Mouse (Mus musculus) heart, embryonic 16.5 days (tissue): ENCODE measurements around the gene Hsd17b1. TPM values are rescaled to one million over a fixed set of nuclear protein-coding genes. Genes with fewer than 3 reads are reported as not detected.

ENCODE experiments used
- ATAC-seq: fragments of 200-750 bp; cut with Nextera tagmentation; replicated peaks from 2 replicates; pipeline ENCODE4 v1.8.0; 2017; ENCODE audit warnings: moderate number of reproducible peaks; ENCODE audit not compliant: insufficient read depth, low FRiP score; ENCODE audit errors: extremely low read depth
- H3K27ac ChIP-seq: fragments of 300-500 bp; sonication (generic); 2 replicates; pipeline ENCODE4 v1.5.1; 2014; ENCODE audit warnings: mild to moderate bottlenecking, low read length, control low read depth, moderate library complexity
- H3K27me3 ChIP-seq: fragments of 300-500 bp; sonication (generic); 2 replicates; pipeline ENCODE4 v1.6.1; 2014; ENCODE audit warnings: low read length, mixed read lengths; ENCODE audit not compliant: control insufficient read depth, insufficient read depth
- H3K36me3 ChIP-seq: fragments of 300-500 bp; sonication (generic); 2 replicates; pipeline ENCODE4 v1.6.1; 2014; ENCODE audit not compliant: control insufficient read depth, insufficient read depth
- H3K4me1 ChIP-seq: fragments of 300-500 bp; sonication (generic); 2 replicates; pipeline ENCODE4 v1.6.1; 2014; ENCODE audit warnings: low read length, mixed read lengths; ENCODE audit not compliant: control insufficient read depth, insufficient read depth
- H3K4me2 ChIP-seq: fragments of 300-500 bp; sonication (generic); 2 replicates; pipeline ENCODE4 v1.6.1; 2014; ENCODE audit warnings: low read depth, mild to moderate bottlenecking, control low read depth, low read length
- H3K4me3 ChIP-seq: fragments of 300-500 bp; sonication (generic); 2 replicates; pipeline ENCODE4 v1.5.1; 2014; ENCODE audit warnings: mild to moderate bottlenecking, control low read depth, low read length
- H3K9ac ChIP-seq: fragments of 300-500 bp; sonication (generic); 2 replicates; pipeline ENCODE4 v1.6.1; 2014; ENCODE audit warnings: low read length, control low read depth
- H3K9me3 ChIP-seq: fragments of 300-500 bp; sonication (generic); replicated peaks from 2 replicates; pipeline ENCODE4 v1.6.1; 2016; ENCODE audit warnings: low read length; ENCODE audit not compliant: control insufficient read depth
- WGBS: fragments of 180-500 bp; shearing (Covaris S2); extraction: QIAGEN DNeasy Blood & Tissue Kit; methylation state at CpG from one replicate; pipeline ENCODE4 v1.1.7; 2014; 5-methylcytosine and 5-hydroxymethylcytosine counted together
- polyA plus RNA-seq: library from polyadenylated mRNA; unstranded; fragments of >200 nt; fragmentation: Nextera tagmentation; extraction: Ambion mirVana; gene quantifications from 2 replicates; pipeline ENCODE4 v1.2.1, GENCODE M21; 2015

Gene Hsd17b1
- polyA plus RNA-seq, 1 experiment from 2014 or later: 0.28 TPM

DNA sequence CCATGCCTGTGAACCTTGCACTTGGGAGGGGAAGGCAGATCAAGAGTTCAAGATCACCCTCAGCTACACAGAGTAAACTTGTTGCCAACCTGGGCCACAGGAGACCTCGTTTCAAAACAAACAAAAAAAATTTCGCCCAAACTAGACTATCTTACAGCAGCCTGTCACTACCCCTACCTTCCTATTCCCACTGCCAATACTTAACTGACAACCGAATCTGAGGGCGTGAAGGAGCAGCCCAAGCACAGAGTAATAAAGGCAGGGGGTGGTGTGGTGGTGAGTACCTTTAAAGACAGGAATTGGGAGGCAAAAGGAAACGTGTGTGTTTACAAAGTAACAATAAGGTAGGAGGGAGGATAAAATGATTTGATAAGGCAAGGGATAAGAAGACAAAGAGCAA, 32.5 kb downstream of the Hsd17b1 start:
- H3K4me1 ChIP-seq: peaks cover 3% of the 10 kb centered on the region; the same call in 1 of the 2 replicates
- no peak overlapping the region for H3K4me3 ChIP-seq
- H3K27me3 ChIP-seq: no peaks in the 10 kb centered on the region
- H3K9me3 ChIP-seq: no peaks in the 10 kb centered on the region
- ATAC-seq: no peak
- H3K36me3 ChIP-seq: no peaks in the 10 kb centered on the region
- no peak overlapping the region for H3K27ac ChIP-seq
- H3K9ac ChIP-seq: no peak overlapping the region
- WGBS: 50% methylated on average over 5 of the region's 5 CpGs
- H3K4me2 ChIP-seq: no peak overlapping the region

DNA sequence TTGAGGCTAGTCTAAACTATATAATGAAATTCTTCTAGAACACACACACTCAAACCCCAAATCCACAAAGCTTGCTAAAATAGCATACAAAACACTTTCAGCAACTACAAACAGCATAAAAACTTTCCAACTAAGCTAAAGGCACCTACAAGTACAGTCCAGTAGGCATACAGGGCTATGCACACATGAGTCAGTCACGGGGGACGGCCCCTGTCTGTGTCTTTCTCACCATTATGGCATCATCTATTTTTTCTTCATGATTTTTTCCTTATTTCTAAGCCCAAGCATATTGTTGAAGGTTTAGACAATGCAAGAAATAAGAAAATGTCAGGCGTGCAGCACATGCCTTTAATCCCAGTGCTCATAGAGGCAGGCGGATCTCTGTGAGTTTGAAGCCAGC, 33.0 kb downstream of the Hsd17b1 start:
- WGBS: 88% methylated on average over 4 of the region's 4 CpGs
- peaks cover 4% of the 10 kb centered on the region; the same call in 1 of the 2 replicates for H3K4me1 ChIP-seq
- H3K4me3 ChIP-seq: no peak overlapping the region
- no peaks in the 10 kb centered on the region for H3K9me3 ChIP-seq
- no peak for ATAC-seq
- H3K27ac ChIP-seq: no peak overlapping the region
- H3K9ac ChIP-seq: no peak overlapping the region
- no peaks in the 10 kb centered on the region for H3K27me3 ChIP-seq
- H3K4me2 ChIP-seq: no peak overlapping the region
- H3K36me3 ChIP-seq: no peaks in the 10 kb centered on the region

DNA sequence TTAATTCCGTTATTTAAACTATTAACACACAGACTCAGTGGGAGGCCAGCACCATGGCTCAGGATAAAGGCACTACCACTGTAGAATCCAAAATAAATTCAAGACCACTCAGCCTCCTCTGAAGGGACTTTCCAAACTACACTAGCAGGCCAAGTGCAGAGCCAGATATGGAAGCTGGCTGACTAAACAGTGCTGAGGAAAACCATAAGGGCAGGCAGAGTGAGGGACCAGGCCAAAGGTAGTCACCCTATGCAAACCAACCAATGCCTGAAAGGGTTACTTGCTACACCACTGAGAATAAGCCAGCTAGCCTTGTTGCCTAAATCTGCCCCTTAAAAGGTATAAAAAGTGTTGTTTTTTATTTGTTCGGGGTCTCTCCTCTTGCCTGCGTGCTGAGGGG, 34.0 kb downstream of the Hsd17b1 start:
- Histone ChIP-seq H3K4me3 (no peak overlapping the region), H3K27ac (no peak overlapping the region)
- WGBS: 89% methylated on average over 3 of the region's 3 CpGs

DNA sequence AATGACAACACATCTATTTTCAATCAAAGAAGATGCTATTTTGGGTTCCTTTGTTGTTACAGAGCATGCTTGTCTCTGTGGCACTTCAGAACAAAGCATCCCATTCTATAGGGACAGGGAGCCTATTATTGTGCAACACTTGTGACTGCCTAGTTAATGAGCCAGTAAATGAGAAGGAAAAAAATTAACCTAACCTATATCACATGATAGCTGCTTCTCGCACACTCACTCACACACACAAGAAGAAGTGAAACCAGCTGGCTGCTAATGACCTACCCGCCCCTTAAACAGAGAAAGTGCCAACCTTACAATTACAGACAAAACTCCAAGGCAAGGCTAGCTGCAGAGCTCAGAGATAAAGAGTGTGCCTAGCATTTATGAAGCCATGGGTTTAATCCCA, 37.4 kb downstream of the Hsd17b1 start:
- Histone ChIP-seq H3K9me3 (no peaks in the 10 kb centered on the region), H3K4me3 (no peak overlapping the region), H3K4me1 (peaks cover 17% of the 10 kb centered on the region), H3K27me3 (no peaks in the 10 kb centered on the region), H3K4me2 (no peak overlapping the region), H3K36me3 (no peaks in the 10 kb centered on the region), H3K9ac (0 out of 2 replicates have a peak overlapping the region, but pooled peaks have one; percentile 5), H3K27ac (no peak overlapping the region)
- 81% methylated on average over 2 of the region's 2 CpGs for WGBS
- no peak for ATAC-seq

More for the DNA sequence above, 34.0 kb downstream of the Hsd17b1 start:
- H3K9me3 ChIP-seq: no peaks in the 10 kb centered on the region
- no peak for ATAC-seq
- no peaks in the 10 kb centered on the region for H3K27me3 ChIP-seq
- peaks cover 4% of the 10 kb centered on the region; the same call in 1 of the 2 replicates for H3K4me1 ChIP-seq
- H3K36me3 ChIP-seq: no peaks in the 10 kb centered on the region
- H3K9ac ChIP-seq: no peak overlapping the region
- H3K4me2 ChIP-seq: no peak overlapping the region

DNA sequence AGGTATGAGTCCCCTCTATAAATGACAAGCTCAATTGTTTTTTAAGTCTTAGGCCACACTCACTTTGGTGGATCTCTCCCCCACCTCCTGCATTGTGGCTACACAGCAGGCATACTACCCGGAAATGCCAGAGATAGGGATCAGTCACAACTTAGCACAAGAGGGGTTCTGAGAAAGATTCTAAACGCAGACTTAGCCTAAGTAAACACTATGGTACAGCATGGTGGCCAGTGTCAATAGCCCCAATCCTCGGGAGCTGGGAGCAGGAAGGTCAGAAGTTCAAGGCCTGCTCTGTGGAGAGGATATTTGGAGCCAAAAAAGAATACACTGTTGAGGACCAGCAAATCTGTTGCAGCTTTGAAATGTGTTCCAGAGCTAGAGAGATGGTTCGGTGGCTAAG, 39.9 kb downstream of the Hsd17b1 start:
- Histone ChIP-seq H3K27ac (peak overlapping the region; percentile 21; the same call in 1 of the 2 replicates), H3K27me3 (no peaks in the 10 kb centered on the region), H3K4me3 (peak overlapping the region; percentile 99), H3K9me3 (no peaks in the 10 kb centered on the region), H3K36me3 (peaks cover 8% of the 10 kb centered on the region; the same call in 1 of the 2 replicates), H3K4me1 (peaks cover 28% of the 10 kb centered on the region), H3K4me2 (peak overlapping the region; percentile 76), H3K9ac (peak overlapping the region; percentile 96)
- no peak for ATAC-seq
- WGBS: 18% methylated on average over 4 of the region's 4 CpGs

DNA sequence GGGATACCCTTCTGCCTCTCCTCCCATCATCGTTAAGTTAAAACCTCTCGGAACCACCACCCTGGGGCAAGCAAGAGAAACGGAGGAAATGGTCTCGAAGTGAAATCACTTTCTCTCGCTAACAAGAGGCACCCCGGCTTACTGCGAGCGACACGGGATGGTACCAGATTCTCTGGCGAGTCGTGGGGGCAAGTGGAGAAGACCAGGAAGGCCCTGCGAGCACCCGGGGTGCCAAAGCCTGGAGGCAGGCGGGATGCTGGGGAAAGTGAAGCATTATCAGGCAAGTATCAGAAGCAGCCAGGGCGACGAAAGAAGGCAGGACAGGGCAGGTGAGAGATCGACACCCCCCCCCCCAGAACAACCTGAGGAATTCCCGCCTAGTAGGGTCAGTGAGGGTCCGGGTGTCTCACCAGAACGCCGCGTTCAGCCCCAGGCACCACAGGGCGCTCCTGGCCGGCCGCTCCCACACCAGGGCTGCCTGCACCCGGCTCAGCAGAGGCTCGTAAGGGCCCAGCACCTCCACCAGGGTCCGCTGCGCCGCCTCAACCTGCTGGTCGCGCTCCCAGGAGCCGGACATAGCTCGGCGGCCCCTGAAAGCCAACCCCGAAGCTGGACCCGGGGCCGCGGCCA, 41.0 kb downstream of the Hsd17b1 start:
- H3K4me1 ChIP-seq: peaks cover 28% of the 10 kb centered on the region
- WGBS: under 1% methylated on average over 39 of the region's 39 CpGs
- peak; percentile 69 for ATAC-seq

DNA sequence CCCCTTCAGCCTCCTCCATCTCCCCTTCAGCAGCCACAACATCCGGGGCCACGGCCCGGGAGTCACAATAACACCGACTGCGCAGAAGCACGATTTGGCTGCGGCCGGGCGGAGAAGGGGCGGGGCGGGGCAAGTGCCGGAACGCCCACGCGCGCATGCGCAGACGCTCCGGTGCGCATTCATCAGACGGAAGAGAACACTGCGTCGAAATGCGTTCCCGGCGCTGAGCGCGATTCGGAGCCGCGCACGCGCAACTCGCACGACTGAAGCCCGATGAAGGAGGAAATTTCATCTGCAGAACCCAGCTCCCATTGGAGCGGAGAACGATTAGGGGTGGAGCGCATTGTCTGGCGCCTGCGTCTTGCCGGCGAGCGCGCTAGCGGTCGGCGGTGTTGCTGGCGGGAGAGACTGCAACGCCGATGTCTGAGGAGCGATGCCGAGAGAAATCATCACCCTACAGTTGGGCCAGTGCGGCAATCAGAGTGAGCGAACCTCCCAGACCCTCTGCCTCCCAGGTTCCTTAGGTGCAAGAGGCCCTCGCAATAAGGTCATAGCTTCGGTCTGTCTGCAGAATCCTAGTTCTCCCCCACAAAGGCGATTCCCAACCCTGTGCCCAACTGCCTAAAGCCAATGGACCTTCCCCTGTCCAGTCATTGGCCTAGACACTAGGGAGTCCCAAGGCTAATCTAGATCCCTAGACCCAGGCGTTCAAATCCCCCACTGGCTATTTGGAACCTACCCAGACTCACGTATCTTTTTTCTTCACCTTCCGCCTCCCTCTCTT, 41.7 kb downstream of the Hsd17b1 start, which contains the start of the genes Retreg3 and Tubg1:
TSS of gene Retreg3 (minus strand) at position 133 of the 784 bp plus-strand sequence.
TSS of gene Tubg1 (plus strand) at position 178 of the 784 bp plus-strand sequence.
- H3K9ac ChIP-seq: peak within 1 kb of the TSS; percentile 96
- peaks cover 28% of the 10 kb centered on the region for H3K4me1 ChIP-seq
- peaks cover 12% of the 10 kb centered on the region for H3K36me3 ChIP-seq
- WGBS: under 1% methylated on average over 61 of the region's 61 CpGs
- H3K9me3 ChIP-seq: no peaks in the 10 kb centered on the region
- peak; percentile 97 for ATAC-seq
- peak within 1 kb of the TSS; percentile 91 for H3K27ac ChIP-seq
- no peaks in the 10 kb centered on the region for H3K27me3 ChIP-seq
- peak within 1 kb of the TSS; percentile 99 for H3K4me3 ChIP-seq
- peak within 1 kb of the TSS; percentile 81 for H3K4me2 ChIP-seq

More for the DNA sequence above, 41.0 kb downstream of the Hsd17b1 start:
- Histone ChIP-seq H3K9me3 (no peaks in the 10 kb centered on the region), H3K27ac (peak overlapping the region; percentile 90), H3K36me3 (peaks cover 12% of the 10 kb centered on the region), H3K4me2 (peak overlapping the region; percentile 76), H3K27me3 (no peaks in the 10 kb centered on the region), H3K4me3 (peak overlapping the region; percentile 99), H3K9ac (peak overlapping the region; percentile 96)

DNA sequence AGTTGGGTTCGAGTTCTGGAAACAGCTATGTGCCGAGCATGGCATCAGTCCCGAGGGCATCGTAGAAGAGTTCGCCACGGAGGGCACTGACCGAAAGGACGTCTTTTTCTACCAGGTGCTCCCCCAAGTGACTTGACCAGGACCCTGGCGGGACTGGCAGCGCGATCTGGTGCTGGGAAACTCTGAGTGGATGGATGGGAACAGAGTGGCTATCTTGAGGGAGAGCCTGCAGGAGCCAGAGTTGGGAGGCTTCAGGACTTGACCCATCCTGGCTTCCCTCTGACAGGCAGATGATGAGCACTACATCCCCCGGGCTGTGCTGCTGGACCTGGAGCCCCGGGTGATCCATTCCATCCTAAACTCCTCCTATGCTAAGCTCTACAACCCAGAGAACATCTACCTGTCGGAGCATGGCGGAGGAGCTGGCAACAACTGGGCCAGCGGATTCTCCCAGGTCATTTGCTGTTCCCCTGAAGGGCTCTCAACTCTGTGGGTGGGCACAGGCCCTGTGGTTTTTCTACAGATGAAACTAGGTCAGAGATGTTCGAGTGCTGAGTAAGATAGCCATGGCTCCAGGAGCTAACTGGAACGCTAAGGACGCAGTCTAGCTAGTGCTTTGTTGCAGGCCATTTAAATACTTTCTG, 42.5 kb downstream of the Hsd17b1 start:
- H3K27me3 ChIP-seq: no peaks in the 10 kb centered on the region
- ATAC-seq: no peak

More for the DNA sequence above, 42.5 kb downstream of the Hsd17b1 start:
- Histone ChIP-seq H3K9ac (peak overlapping the region; percentile 75), H3K9me3 (no peaks in the 10 kb centered on the region), H3K36me3 (peaks cover 15% of the 10 kb centered on the region), H3K4me3 (peak overlapping the region; percentile 99), H3K4me1 (peaks cover 25% of the 10 kb centered on the region), H3K27ac (peak overlapping the region; percentile 91), H3K4me2 (peak overlapping the region; percentile 81)
- WGBS: 18% methylated on average over 19 of the region's 19 CpGs
